Mouse (Mus musculus): Measurements from ENCODE around the gene Atp2b2.

Atp2b2 gene

DNA sequence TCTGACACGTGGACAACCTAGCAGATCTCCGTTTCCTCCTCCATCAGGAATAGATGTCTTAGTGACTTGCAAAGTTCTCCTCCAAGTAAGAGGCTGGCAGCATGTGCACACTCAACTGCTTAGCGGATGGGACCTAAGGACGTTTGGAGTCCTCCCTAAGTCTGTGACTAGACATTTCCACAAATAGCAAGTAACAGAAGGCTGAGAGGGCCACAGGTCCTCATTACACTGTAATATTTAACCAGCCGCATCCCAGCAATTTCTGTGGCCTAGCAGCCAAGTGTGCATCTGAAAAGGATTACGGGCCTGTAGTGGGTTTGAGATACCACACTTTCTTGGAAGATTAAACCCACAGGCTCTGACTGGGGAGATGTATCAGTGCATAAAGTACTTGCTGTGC is 30.4 kb downstream of the Atp2b2 start:
- DNase-seq: no peak

GRCm38 (mm10) chr6:114003796-114004195 is 38.6 kb downstream of the Atp2b2 start:
- no peak for DNase-seq

GRCm38 (mm10) chr6:114000928-114001327 is 41.5 kb downstream of the Atp2b2 start:
- no peak for DNase-seq

DNA sequence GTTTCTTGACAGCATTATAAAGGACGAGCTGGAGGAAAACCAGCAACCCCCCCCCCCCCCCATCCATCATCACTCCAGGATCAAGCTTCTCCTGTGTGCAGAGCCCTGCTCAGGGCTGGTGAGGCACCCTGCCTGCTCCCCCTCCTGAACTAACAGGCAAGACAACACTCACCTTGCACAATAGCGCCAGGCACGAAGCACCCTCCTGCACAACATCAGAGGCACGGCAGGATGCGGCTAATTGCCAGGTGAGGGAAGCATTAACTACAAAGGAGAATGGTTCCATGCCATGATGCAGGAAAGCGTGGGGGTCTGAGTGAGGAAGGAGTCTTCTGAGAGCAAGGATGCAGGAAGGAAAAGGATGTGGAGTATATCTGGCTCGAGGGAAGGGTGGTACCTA is 42.1 kb downstream of the Atp2b2 start:
- DNase-seq: no peak

DNA sequence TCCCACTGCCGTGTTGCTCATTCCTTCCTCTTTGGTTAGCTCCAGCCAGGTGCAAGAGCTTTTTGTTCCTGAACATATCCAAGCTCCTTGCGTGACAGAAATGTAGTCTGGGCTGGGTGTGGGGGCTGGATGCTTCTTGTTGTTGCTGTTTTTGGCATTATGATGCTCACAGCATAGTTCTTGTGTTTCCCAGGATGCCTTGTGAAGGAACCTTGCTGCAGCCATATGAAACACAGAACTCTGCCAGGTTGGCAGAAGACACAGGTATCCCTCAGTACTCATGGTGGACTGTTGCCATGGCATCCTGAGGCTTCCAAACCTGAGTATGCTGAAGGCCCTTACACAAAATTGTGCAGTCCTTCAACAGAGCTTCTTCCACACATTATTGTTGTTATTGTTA is 44.0 kb downstream of the Atp2b2 start:
- no peak for DNase-seq

DNA sequence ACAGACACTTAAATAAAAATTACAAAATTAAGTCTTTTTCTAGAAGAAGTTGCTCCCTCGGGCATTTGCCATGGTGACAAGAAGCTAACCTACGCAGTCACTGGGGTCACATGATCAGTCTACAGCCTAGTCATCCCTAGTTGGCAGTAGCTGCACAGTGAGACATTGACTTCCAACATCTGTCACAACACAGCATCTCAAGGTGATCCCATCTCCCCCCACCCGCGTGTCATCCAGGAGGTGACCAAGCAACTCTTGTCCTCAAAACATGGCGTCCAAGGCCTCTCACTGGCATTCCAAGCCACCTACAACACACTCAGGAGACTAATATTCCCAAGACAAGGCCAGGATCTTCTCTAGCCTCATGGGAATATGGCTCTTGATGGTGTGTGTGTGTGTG is 48.2 kb downstream of the Atp2b2 start:
- no peak for DNase-seq

DNA sequence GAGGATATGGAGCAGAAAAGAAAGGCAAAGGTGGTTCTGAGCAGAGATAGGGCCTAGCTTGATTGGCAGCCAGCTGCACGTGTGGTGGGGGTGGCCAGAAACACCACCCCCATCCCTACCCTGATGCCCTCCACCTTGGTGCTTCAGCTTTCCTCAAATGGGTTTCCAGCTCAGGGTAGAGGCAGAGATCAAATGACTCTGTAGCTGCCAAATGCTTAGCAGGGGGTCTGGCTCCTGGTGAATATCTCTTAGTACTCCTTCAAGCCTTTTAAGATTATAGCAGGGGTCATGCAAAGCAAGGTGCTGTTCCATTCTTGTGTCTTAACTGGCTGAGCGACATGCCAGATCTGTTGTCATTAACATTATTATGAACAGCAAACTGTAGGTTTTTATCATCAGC is 50.3 kb downstream of the Atp2b2 start:
- DNase-seq: no peak

DNA sequence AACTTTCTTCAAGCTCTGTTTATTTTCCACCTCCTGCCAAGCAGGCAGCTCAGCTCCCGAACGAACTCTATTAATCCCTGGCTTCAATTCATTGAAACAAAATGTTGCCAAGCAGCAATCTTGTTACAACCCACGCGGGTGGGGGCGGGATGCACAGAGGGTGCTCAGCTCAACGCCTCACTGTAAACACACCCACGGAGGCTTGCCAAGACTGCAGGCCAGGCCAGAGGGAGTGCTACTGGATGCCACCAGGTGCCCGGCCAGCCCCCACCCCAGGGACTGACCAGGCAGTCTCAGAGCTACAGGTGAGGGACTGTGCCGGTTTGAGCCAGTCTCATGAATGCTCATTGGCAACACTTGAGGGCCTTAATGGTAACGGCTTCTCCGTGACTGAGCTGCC is 50.9 kb downstream of the Atp2b2 start:
- peak; percentile 88 for DNase-seq

- DNase-seq: no peak
These were observed 52.4 kb downstream of the Atp2b2 start for GRCm38 (mm10) chr6:113990044-113990443.

DNA sequence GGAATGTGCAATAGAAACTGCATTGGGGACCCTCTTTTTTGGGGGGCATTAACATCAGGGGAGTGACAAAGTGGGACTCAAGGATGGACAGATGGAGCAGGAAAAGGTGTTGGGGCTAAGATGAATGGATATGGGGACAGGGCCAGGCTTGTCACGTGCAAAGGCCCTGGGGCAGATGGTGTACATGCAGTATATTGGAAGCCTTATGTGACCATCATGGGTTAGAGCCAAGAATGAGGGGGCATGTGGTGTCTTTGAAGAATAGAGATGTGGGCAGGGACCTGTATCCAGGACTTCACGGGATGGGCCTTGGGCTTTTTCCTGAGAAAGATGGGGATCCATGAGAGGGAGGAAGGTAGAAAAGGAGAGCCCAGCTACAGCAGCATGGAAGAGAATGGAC is 53.9 kb downstream of the Atp2b2 start:
- DNase-seq: no peak

GRCm38 (mm10) chr6:113986671-113987070 is 55.7 kb downstream of the Atp2b2 start:
- DNase-seq: no peak

GRCm38 (mm10) chr6:113978673-113979072 is 63.7 kb downstream of the Atp2b2 start:
- no peak for DNase-seq

DNA sequence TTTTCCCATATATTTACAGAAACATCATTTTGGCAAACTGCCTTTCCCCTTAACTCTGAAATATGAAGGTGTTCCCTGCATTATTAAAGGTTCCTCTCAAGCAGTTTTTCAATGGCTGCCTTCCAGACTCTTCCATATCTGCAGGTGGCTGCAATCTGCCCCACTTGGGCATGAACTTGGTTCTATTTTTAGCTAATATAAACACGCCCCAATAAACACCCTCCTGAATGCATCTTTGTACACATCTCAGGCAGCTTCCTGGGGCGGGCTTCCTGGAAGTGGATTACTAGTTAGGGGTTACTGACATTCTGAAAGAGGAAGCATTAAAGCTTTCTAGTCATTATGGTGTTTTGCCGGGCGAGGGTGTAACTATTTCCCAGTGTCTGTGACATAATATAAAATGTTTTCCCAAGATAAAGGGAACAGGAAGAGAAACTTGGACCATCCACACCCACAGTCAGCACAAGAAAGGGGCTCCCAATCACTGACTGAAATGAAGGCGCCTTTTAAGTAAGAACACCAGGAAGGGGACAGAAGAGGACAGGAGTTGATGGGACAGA is 64.2 kb downstream of the Atp2b2 start:
- DNase-seq: no peak

GRCm38 (mm10) chr6:113970900-113971299 is 71.5 kb downstream of the Atp2b2 start:
- DNase-seq: no peak

DNA sequence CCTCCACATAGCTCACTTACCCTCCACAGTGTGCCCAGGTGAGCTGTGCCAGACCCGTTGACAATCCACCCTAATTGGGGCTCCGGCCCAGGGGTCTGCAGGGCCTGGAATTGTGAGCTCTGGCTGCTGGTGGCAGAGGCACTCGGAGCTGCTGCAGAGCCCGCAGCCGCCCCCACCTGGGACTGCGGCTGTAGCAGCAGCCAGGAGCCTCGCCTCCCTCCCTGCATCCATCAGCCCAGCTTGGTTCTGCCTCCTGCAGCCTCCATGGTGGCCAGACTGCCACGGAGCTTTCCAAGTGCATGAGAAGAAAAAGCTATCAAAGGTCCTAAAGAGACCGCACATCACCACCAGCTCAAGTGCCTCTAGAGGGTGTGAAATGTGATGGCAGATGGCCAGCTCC is 71.9 kb downstream of the Atp2b2 start:
- DNase-seq: peak; percentile 64

DNA sequence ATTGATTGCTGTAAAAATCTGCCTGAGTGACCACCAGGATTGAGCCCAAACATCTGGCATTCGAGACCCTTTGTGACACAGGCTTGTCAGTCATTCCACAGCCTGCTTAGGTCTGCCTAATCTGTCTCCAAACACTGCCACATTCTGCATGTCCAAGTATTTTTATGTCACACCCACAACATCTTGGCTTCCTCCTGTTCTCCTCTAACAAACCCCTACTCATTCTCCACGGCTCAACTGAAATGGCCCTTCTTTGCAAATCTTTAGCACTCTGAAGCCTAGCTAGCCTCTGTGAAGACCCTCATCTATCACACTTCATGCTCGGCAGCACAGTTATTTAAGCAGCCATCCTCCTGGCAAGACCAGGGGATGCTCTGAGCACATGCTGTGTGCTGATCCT is 72.7 kb downstream of the Atp2b2 start:
- DNase-seq: no peak

GRCm38 (mm10) chr6:113962811-113963210 is 79.6 kb downstream of the Atp2b2 start:
- no peak for DNase-seq

GRCm38 (mm10) chr6:113961658-113962057 is 80.8 kb downstream of the Atp2b2 start:
- DNase-seq: no peak

DNA sequence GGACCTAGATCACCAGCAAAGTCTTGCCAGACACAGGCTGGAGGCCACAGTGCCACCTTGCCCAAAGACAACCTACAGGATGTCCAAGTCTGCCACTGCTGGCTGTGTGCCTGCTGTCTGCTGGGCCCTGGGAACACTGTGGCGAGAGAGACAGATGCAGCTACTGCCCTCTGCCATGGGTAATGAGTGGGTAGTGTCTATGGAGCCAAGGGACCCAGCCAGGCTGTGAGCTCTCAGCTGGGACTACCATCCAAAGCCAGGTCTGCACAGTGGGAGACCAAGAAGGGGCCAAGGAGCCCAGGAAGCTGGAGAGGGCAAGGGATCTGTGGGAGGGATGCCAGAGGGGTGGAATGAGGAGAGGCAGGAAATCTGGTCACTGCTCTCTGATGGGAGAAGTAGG is 83.1 kb downstream of the Atp2b2 start:
- no peak for DNase-seq

- no peak for DNase-seq
These were observed 83.7 kb downstream of the Atp2b2 start for GRCm38 (mm10) chr6:113958714-113959113.

- no peak for DNase-seq
These were observed 84.4 kb downstream of the Atp2b2 start for GRCm38 (mm10) chr6:113958003-113958402.

GRCm38 (mm10) chr6:113957232-113957940 is 85.0 kb downstream of the Atp2b2 start:
- DNase-seq: peak; percentile 57

DNA sequence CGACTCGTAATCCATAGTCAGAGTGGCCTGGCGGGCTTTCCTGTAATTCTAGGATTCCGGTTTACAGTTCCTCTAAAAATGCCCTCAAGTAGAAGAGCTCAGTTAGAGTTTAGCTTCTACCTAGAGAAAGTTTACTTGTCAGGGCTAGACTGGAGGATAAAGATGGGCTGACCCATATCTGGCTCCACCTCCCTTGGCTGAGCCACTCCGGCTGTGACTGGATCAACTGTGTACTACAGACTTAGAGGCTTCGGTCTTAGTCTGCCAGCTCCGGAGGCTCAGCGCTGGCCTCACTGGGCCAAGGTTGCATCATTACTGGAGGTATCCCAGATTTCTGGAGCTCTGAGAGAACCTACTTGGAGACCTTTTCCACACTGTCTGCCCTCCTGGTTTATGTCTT is 94.9 kb downstream of the Atp2b2 start:
- DNase-seq: no peak

DNA sequence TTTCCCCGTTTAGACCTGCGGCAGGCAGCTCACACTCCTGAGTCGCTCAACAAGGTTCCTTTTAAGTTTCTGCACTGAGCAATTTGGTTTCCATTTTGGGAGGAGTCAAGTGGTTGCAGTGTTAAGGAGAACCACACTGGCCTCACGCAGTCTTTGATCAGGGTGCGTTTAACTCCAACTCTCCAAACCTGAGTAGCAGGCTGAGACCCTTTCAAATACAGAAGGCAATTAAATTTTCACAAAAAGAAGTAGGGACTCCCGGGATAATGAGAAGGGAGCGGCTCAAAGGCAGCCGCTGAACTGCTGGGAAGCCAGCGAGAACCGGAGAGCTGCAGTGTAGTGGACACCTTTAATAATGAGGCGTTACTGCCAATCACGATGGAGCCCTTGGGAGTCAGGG is 100.1 kb downstream of the Atp2b2 start:
- DNase-seq: no peak

DNA sequence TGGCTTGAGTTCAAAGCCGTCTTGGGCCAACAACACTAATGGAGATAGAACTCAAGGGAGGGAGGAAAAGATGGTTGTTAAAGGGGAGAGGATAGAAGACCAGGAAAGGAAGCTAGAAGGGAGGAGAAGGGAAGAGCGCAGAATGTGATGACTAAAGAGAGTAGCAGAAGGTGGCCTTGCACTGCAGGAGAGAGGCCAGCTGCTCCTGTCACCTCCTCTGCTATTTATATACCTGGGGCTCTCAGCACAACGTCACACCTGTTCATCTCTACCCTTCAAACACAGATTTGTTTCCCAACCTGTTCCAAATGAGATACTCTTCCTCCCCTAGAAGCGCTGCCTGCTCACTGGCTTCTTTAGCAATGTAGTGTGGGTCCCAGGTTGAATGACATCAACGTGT is 101.1 kb downstream of the Atp2b2 start:
- no peak for DNase-seq
